Mouse (Mus musculus): ENCODE measurements around the gene Kcnj13.

DNA sequence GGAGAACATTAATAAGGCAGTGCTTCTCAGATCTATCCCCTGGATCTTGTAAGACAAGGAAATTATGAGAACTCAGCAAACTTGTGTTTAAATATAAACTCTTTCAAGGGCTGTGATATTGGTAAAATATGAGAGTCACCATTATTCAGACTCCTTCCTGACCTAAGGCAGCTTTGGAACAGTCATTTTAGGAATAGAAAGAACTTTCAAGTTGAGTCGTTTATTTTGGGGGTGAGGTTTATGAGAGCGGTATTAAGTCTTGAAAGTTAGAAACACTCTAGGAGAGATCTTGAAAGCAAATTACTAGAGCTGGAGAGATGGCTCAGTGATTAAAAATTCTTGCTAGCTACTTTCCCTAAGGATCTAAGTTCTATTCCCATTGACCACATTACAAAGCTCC, 40.6 kb upstream of the Kcnj13 start:
- TF ChIP-seq EP300 (IDR thresholded peaks at IDR 0.05; ENCODE audit: low read depth): no peak
- TF ChIP-seq CTCF (IDR thresholded peaks at IDR 0.05; ENCODE audit: low read depth): no peak

Data from liver, postnatal 0 days (tissue).